Mouse (Mus musculus): Measurements from ENCODE around the gene Pdcd1lg2. TPM values are rescaled to one million over a fixed set of nuclear protein-coding genes. Genes with fewer than 3 reads are reported as not detected.

The Pdcd1lg2 gene
- polyA plus RNA-seq, 1 experiment: 0.19 TPM

GRCm38 (mm10) chr19:29372138-29372537, 38.6 kb upstream of the Pdcd1lg2 start:
- Histone ChIP-seq H3K27me3 (ENCODE audit: control insufficient read depth, insufficient read depth, low read length) (no peaks in the 10 kb centered on the region), H3K27ac (ENCODE audit: control insufficient read depth, insufficient read depth, low read depth, low read length) (no peak overlapping the region), H3K4me1 (ENCODE audit: control insufficient read depth, insufficient read depth, low read length) (peaks cover 4% of the 10 kb centered on the region), H3K4me3 (ENCODE audit: control insufficient read depth, low read depth, low read length) (no peak overlapping the region), H3K36me3 (ENCODE audit: control insufficient read depth, insufficient read depth, low read length) (no peaks in the 10 kb centered on the region)
- TF ChIP-seq POLR2A (IDR thresholded peaks at IDR 0.05; ENCODE audit: control insufficient read depth, low read depth, low read length) (no peak), CTCF (IDR thresholded peaks at IDR 0.05; ENCODE audit: control insufficient read depth, insufficient read depth, insufficient replicate concordance, low read depth, low read length) (no peak)

GRCm38 (mm10) chr19:29372621-29373020, 38.1 kb upstream of the Pdcd1lg2 start:
- no peaks in the 10 kb centered on the region for H3K36me3 ChIP-seq (ENCODE audit: control insufficient read depth, insufficient read depth, low read length)
- TF ChIP-seq POLR2A (IDR thresholded peaks at IDR 0.05; ENCODE audit: control insufficient read depth, low read depth, low read length) (no peak), CTCF (IDR thresholded peaks at IDR 0.05; ENCODE audit: control insufficient read depth, insufficient read depth, insufficient replicate concordance, low read depth, low read length) (no peak)
- no peaks in the 10 kb centered on the region for H3K4me1 ChIP-seq (ENCODE audit: control insufficient read depth, insufficient read depth, low read length)
- H3K27me3 ChIP-seq (ENCODE audit: control insufficient read depth, insufficient read depth, low read length): no peaks in the 10 kb centered on the region
- no peak overlapping the region for H3K4me3 ChIP-seq (ENCODE audit: control insufficient read depth, low read depth, low read length)
- no peak overlapping the region for H3K27ac ChIP-seq (ENCODE audit: control insufficient read depth, insufficient read depth, low read depth, low read length)

GRCm38 (mm10) chr19:29373438-29373837, 37.3 kb upstream of the Pdcd1lg2 start:
- TF ChIP-seq POLR2A (IDR thresholded peaks at IDR 0.05; ENCODE audit: control insufficient read depth, low read depth, low read length) (no peak), CTCF (IDR thresholded peaks at IDR 0.05; ENCODE audit: control insufficient read depth, insufficient read depth, insufficient replicate concordance, low read depth, low read length) (no peak)
- Histone ChIP-seq H3K27me3 (ENCODE audit: control insufficient read depth, insufficient read depth, low read length) (no peaks in the 10 kb centered on the region), H3K36me3 (ENCODE audit: control insufficient read depth, insufficient read depth, low read length) (no peaks in the 10 kb centered on the region), H3K4me3 (ENCODE audit: control insufficient read depth, low read depth, low read length) (no peak overlapping the region), H3K4me1 (ENCODE audit: control insufficient read depth, insufficient read depth, low read length) (no peaks in the 10 kb centered on the region), H3K27ac (ENCODE audit: control insufficient read depth, insufficient read depth, low read depth, low read length) (no peak overlapping the region)

GRCm38 (mm10) chr19:29374947-29375346, 35.8 kb upstream of the Pdcd1lg2 start:
- H3K4me1 ChIP-seq (ENCODE audit: control insufficient read depth, insufficient read depth, low read length): no peaks in the 10 kb centered on the region
- H3K27me3 ChIP-seq (ENCODE audit: control insufficient read depth, insufficient read depth, low read length): no peaks in the 10 kb centered on the region
- no peaks in the 10 kb centered on the region for H3K36me3 ChIP-seq (ENCODE audit: control insufficient read depth, insufficient read depth, low read length)
- TF ChIP-seq CTCF (IDR thresholded peaks at IDR 0.05; ENCODE audit: control insufficient read depth, insufficient read depth, insufficient replicate concordance, low read depth, low read length) (no peak), POLR2A (IDR thresholded peaks at IDR 0.05; ENCODE audit: control insufficient read depth, low read depth, low read length) (no peak)
- H3K27ac ChIP-seq (ENCODE audit: control insufficient read depth, insufficient read depth, low read depth, low read length): no peak overlapping the region
- H3K4me3 ChIP-seq (ENCODE audit: control insufficient read depth, low read depth, low read length): no peak overlapping the region

- Histone ChIP-seq H3K27ac (ENCODE audit: control insufficient read depth, insufficient read depth, low read depth, low read length) (no peak overlapping the region), H3K4me3 (ENCODE audit: control insufficient read depth, low read depth, low read length) (no peak overlapping the region), H3K36me3 (ENCODE audit: control insufficient read depth, insufficient read depth, low read length) (no peaks in the 10 kb centered on the region), H3K4me1 (ENCODE audit: control insufficient read depth, insufficient read depth, low read length) (no peaks in the 10 kb centered on the region), H3K27me3 (ENCODE audit: control insufficient read depth, insufficient read depth, low read length) (no peaks in the 10 kb centered on the region)
- TF ChIP-seq CTCF (IDR thresholded peaks at IDR 0.05; ENCODE audit: control insufficient read depth, insufficient read depth, insufficient replicate concordance, low read depth, low read length) (no peak), POLR2A (IDR thresholded peaks at IDR 0.05; ENCODE audit: control insufficient read depth, low read depth, low read length) (no peak)
Measured at GRCm38 (mm10) chr19:29376382-29376781, 34.3 kb upstream of the Pdcd1lg2 start.

- no peak overlapping the region for H3K4me3 ChIP-seq (ENCODE audit: control insufficient read depth, low read depth, low read length)
- no peaks in the 10 kb centered on the region for H3K4me1 ChIP-seq (ENCODE audit: control insufficient read depth, insufficient read depth, low read length)
- H3K27ac ChIP-seq (ENCODE audit: control insufficient read depth, insufficient read depth, low read depth, low read length): no peak overlapping the region
- no peak for TF ChIP-seq CTCF (IDR thresholded peaks at IDR 0.05; ENCODE audit: control insufficient read depth, insufficient read depth, insufficient replicate concordance, low read depth, low read length)
- no peak for TF ChIP-seq POLR2A (IDR thresholded peaks at IDR 0.05; ENCODE audit: control insufficient read depth, low read depth, low read length)
- H3K27me3 ChIP-seq (ENCODE audit: control insufficient read depth, insufficient read depth, low read length): no peaks in the 10 kb centered on the region
- no peaks in the 10 kb centered on the region for H3K36me3 ChIP-seq (ENCODE audit: control insufficient read depth, insufficient read depth, low read length)
Measured at GRCm38 (mm10) chr19:29379839-29380603, 30.7 kb upstream of the Pdcd1lg2 start.

GRCm38 (mm10) chr19:29383368-29383767, 27.4 kb upstream of the Pdcd1lg2 start:
- Histone ChIP-seq H3K4me1 (ENCODE audit: control insufficient read depth, insufficient read depth, low read length) (no peaks in the 10 kb centered on the region), H3K4me3 (ENCODE audit: control insufficient read depth, low read depth, low read length) (no peak overlapping the region), H3K36me3 (ENCODE audit: control insufficient read depth, insufficient read depth, low read length) (no peaks in the 10 kb centered on the region), H3K27ac (ENCODE audit: control insufficient read depth, insufficient read depth, low read depth, low read length) (no peak overlapping the region), H3K27me3 (ENCODE audit: control insufficient read depth, insufficient read depth, low read length) (no peaks in the 10 kb centered on the region)
- TF ChIP-seq POLR2A (IDR thresholded peaks at IDR 0.05; ENCODE audit: control insufficient read depth, low read depth, low read length) (no peak), CTCF (IDR thresholded peaks at IDR 0.05; ENCODE audit: control insufficient read depth, insufficient read depth, insufficient replicate concordance, low read depth, low read length) (no peak)

Measured in testis, adult 2 months (tissue).